Mouse (Mus musculus) liver, embryonic 11.5 days (tissue): ENCODE data around the gene Ctps. TPM values are rescaled to one million over a fixed set of nuclear protein-coding genes. Genes with fewer than 3 reads are reported as not detected.

ENCODE experiments used
- ATAC-seq: fragments of 200-750 bp; cut with Nextera tagmentation; replicated peaks from 2 replicates; pipeline ENCODE4 v1.8.0; 2017; ENCODE audit warnings: moderate number of reproducible peaks, mild to moderate bottlenecking, moderate TSS enrichment, moderate library complexity; ENCODE audit not compliant: low FRiP score
- DNase-seq: peaks from one replicate; pipeline ENCODE4 v3.0.0-alpha.2; 2017; ENCODE audit warnings: low spot score
- H3K27ac ChIP-seq: fragments of 300-500 bp; sonication (generic); 2 replicates; pipeline ENCODE4 v1.5.1; 2014; ENCODE audit warnings: mild to moderate bottlenecking, low read depth, low read length, control low read depth
- H3K27me3 ChIP-seq: fragments of 300-500 bp; sonication (generic); replicated peaks from 2 replicates; pipeline ENCODE4 v1.6.1; 2014; ENCODE audit warnings: low read length, mixed read lengths; ENCODE audit not compliant: control insufficient read depth, insufficient read depth
- H3K36me3 ChIP-seq: fragments of 300-500 bp; sonication (generic); 2 replicates; pipeline ENCODE4 v1.6.1; 2014; ENCODE audit warnings: mild to moderate bottlenecking, low read length, moderate library complexity, mixed read lengths; ENCODE audit not compliant: control insufficient read depth, insufficient read depth
- H3K4me1 ChIP-seq: fragments of 300-500 bp; sonication (generic); replicated peaks from 2 replicates; pipeline ENCODE4 v1.6.1; 2014; ENCODE audit warnings: low read length, mixed read lengths; ENCODE audit not compliant: control insufficient read depth, insufficient read depth
- H3K4me2 ChIP-seq: fragments of 300-500 bp; sonication (generic); 2 replicates; pipeline ENCODE4 v1.6.1; 2014; ENCODE audit warnings: mild to moderate bottlenecking, control low read depth, moderate library complexity
- H3K4me3 ChIP-seq: fragments of 300-500 bp; sonication (generic); 2 replicates; pipeline ENCODE4 v1.5.1; 2014; ENCODE audit warnings: low read depth, low read length, control low read depth
- H3K9ac ChIP-seq: fragments of 300-500 bp; sonication (generic); 2 replicates; pipeline ENCODE4 v1.6.1; 2014; ENCODE audit warnings: low read depth, low read length, control low read depth
- H3K9me3 ChIP-seq: fragments of 300-500 bp; sonication (generic); 2 replicates; pipeline ENCODE4 v1.6.1; 2016; ENCODE audit warnings: low read length, inconsistent platforms, mixed read lengths; ENCODE audit not compliant: control insufficient read depth
- WGBS: fragments of 180-500 bp; shearing (Covaris S2); extraction: QIAGEN DNeasy Blood & Tissue Kit; methylation state at CpG from one replicate; pipeline ENCODE4 v1.1.7; 2014; 5-methylcytosine and 5-hydroxymethylcytosine counted together
- polyA plus RNA-seq: library from polyadenylated mRNA; unstranded; fragments of >200 nt; fragmentation: Nextera tagmentation; extraction: Ambion mirVana; gene quantifications from 2 replicates; pipeline ENCODE4 v1.2.1, GENCODE M21; 2014

The Ctps gene
- polyA plus RNA-seq, 1 experiment from 2014 or later: 102 TPM

- Histone ChIP-seq H3K27me3 (no peaks in the 10 kb centered on the region), H3K4me1 (no peaks in the 10 kb centered on the region), H3K9me3 (no peaks in the 10 kb centered on the region), H3K9ac (no peak overlapping the region), H3K36me3 (peaks cover 50% of the 10 kb centered on the region), H3K27ac (no peak overlapping the region), H3K4me3 (no peak overlapping the region), H3K4me2 (no peak overlapping the region)
- DNase-seq: no peak
- no peak for ATAC-seq
- 91% methylated on average over 6 of the region's 6 CpGs for WGBS
Observed at GRCm38 (mm10) chr4:120556592-120556991, 13.5 kb downstream of the Ctps start.

- ATAC-seq (no peak), DNase-seq (no peak)
- Histone ChIP-seq H3K4me2 (no peak overlapping the region), H3K27ac (no peak overlapping the region), H3K9ac (no peak overlapping the region), H3K27me3 (no peaks in the 10 kb centered on the region), H3K36me3 (peaks cover 66% of the 10 kb centered on the region), H3K4me3 (no peak overlapping the region), H3K4me1 (no peaks in the 10 kb centered on the region), H3K9me3 (no peaks in the 10 kb centered on the region)
- WGBS: 76% methylated on average over 1 of the region's 1 CpGs
Observed at GRCm38 (mm10) chr4:120544896-120545295, 25.2 kb downstream of the Ctps start.

GRCm38 (mm10) chr4:120538664-120539063 is 31.4 kb downstream of the Ctps start:
- Histone ChIP-seq H3K9ac (no peak overlapping the region), H3K4me2 (no peak overlapping the region), H3K27ac (no peak overlapping the region), H3K4me3 (no peak overlapping the region), H3K4me1 (no peaks in the 10 kb centered on the region), H3K27me3 (no peaks in the 10 kb centered on the region), H3K36me3 (peaks cover 42% of the 10 kb centered on the region), H3K9me3 (no peaks in the 10 kb centered on the region)
- no peak for DNase-seq
- WGBS: 97% methylated on average over 10 of the region's 10 CpGs
- no peak for ATAC-seq

GRCm38 (mm10) chr4:120531986-120532385 is 38.1 kb downstream of the Ctps start, which contains the start of gene Slfnl1:
Gene Slfnl1 (plus strand): TSS chr4:120532231.
- Histone ChIP-seq H3K4me3 (no peak within 1 kb of the TSS), H3K27ac (no peak within 1 kb of the TSS), H3K4me2 (no peak within 1 kb of the TSS), H3K4me1 (no peaks in the 10 kb centered on the region), H3K9me3 (no peaks in the 10 kb centered on the region), H3K27me3 (no peaks in the 10 kb centered on the region), H3K9ac (no peak within 1 kb of the TSS), H3K36me3 (peaks cover 2% of the 10 kb centered on the region; the same call in 1 of the 2 replicates)
- 79% methylated on average over 6 of the region's 6 CpGs for WGBS
- no peak for DNase-seq
- ATAC-seq: no peak

- H3K4me2 ChIP-seq: no peak overlapping the region
- WGBS: 85% methylated on average over 9 of the region's 9 CpGs
Observed at GRCm38 (mm10) chr4:120528171-120528570, 41.9 kb downstream of the Ctps start.

GRCm38 (mm10) chr4:120523092-120523491 is 47.0 kb downstream of the Ctps start:
- no peak for ATAC-seq
- H3K36me3 ChIP-seq: peaks cover 13% of the 10 kb centered on the region

More at GRCm38 (mm10) chr4:120528171-120528570, 41.9 kb downstream of the Ctps start:
- Histone ChIP-seq H3K4me1 (no peaks in the 10 kb centered on the region), H3K9ac (no peak overlapping the region), H3K4me3 (no peak overlapping the region), H3K36me3 (peaks cover 9% of the 10 kb centered on the region), H3K27me3 (no peaks in the 10 kb centered on the region), H3K27ac (no peak overlapping the region), H3K9me3 (no peaks in the 10 kb centered on the region)
- DNase-seq (no peak), ATAC-seq (no peak)

GRCm38 (mm10) chr4:120522351-120522750 is 47.7 kb downstream of the Ctps start:
- 81% methylated on average over 4 of the region's 4 CpGs for WGBS
- Histone ChIP-seq H3K9ac (no peak overlapping the region), H3K4me2 (no peak overlapping the region), H3K27me3 (no peaks in the 10 kb centered on the region), H3K9me3 (no peaks in the 10 kb centered on the region), H3K4me1 (no peaks in the 10 kb centered on the region), H3K4me3 (no peak overlapping the region), H3K27ac (no peak overlapping the region), H3K36me3 (peaks cover 13% of the 10 kb centered on the region; the same call in 1 of the 2 replicates)
- no peak for ATAC-seq
- DNase-seq: no peak

More at GRCm38 (mm10) chr4:120523092-120523491, 47.0 kb downstream of the Ctps start:
- H3K4me1 ChIP-seq: no peaks in the 10 kb centered on the region
- no peak overlapping the region for H3K4me2 ChIP-seq
- H3K27ac ChIP-seq: no peak overlapping the region
- no peak overlapping the region for H3K9ac ChIP-seq
- no peaks in the 10 kb centered on the region for H3K27me3 ChIP-seq
- H3K4me3 ChIP-seq: no peak overlapping the region
- no peaks in the 10 kb centered on the region for H3K9me3 ChIP-seq
- no peak for DNase-seq
- 83% methylated on average over 3 of the region's 3 CpGs for WGBS

- Histone ChIP-seq H3K27ac (no peak overlapping the region), H3K9me3 (no peaks in the 10 kb centered on the region), H3K27me3 (no peaks in the 10 kb centered on the region), H3K4me2 (no peak overlapping the region), H3K4me1 (no peaks in the 10 kb centered on the region), H3K36me3 (peaks cover 17% of the 10 kb centered on the region), H3K4me3 (no peak overlapping the region), H3K9ac (no peak overlapping the region)
- DNase-seq: no peak
- WGBS: 81% methylated on average over 5 of the region's 5 CpGs
- no peak for ATAC-seq
Observed at GRCm38 (mm10) chr4:120521761-120522160, 48.3 kb downstream of the Ctps start.

GRCm38 (mm10) chr4:120517335-120517734 is 52.7 kb downstream of the Ctps start:
- no peaks in the 10 kb centered on the region for H3K9me3 ChIP-seq
- no peak overlapping the region for H3K9ac ChIP-seq
- no peaks in the 10 kb centered on the region for H3K4me1 ChIP-seq
- no peak for ATAC-seq
- H3K4me3 ChIP-seq: no peak overlapping the region
- 76% methylated on average over 4 of the region's 4 CpGs for WGBS
- peaks cover 9% of the 10 kb centered on the region for H3K36me3 ChIP-seq
- no peaks in the 10 kb centered on the region for H3K27me3 ChIP-seq
- DNase-seq: no peak
- no peak overlapping the region for H3K4me2 ChIP-seq
- no peak overlapping the region for H3K27ac ChIP-seq
